Mouse (Mus musculus) erythroblast, embryonic 14.5 days (primary cell): Measurements from ENCODE around the gene Psap.

Experiments used
- GATA1 ChIP-seq: IDR thresholded peaks from 2 replicates; pipeline ENCODE4 v1.6.1; 2012; ENCODE audit warnings: low read length, inconsistent platforms, mixed read lengths
- TAL1 ChIP-seq: IDR thresholded peaks from 3 replicates; pipeline ENCODE4 v1.6.1; 2012; ENCODE audit warnings: low read length, inconsistent platforms, mixed read lengths

DNA sequence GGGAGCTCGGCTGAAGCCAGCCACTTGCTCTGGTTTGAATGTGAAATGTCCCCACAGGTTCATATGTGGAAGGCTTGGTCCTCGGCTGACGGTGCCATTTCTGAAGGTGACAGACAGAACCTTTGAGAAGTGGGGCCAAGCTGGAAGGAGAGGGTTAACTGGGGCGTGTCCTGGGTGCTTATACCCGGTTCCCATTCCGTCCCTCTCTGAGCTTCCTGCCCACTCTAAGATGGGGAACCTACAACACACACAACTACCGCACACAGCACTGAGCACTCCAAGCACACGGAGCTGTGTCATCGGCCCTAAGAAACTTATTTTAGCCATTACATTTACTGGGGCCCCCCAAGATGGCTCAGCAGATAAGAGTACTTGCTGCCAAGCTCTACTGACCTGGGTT, 64.1 kb downstream of the Psap start:
- TF ChIP-seq GATA1 = no peak
- no peak for TF ChIP-seq TAL1
